Mouse (Mus musculus): ENCODE measurements around the gene Gm6169.

- TF ChIP-seq POLR2A (IDR thresholded peaks at IDR 0.05; ENCODE audit: borderline replicate concordance, insufficient read depth, low read length): no peak
- TF ChIP-seq CTCF (IDR thresholded peaks at IDR 0.05; ENCODE audit: borderline replicate concordance, insufficient read depth, low read depth, low read length): no peak
Observed at GRCm38 (mm10) chr13:97088183-97088582, 10.9 kb downstream of the Gm6169 start.
